Mouse (Mus musculus) layer of hippocampus, adult 8-10 months (tissue): ENCODE data around the gene Gm13757. TPM values are rescaled to one million over a fixed set of nuclear protein-coding genes. Genes with fewer than 3 reads are reported as not detected.
"Not testable (repeated sequence)": the region's sequence is repeated elsewhere in the genome, so short reads cannot be mapped to it uniquely, and the experiment has no call there.

Experiments
- DNase-seq, 2 experiments: peaks; one replicate each; pipeline ENCODE4 v3.0.0; 2022; ENCODE audit warnings: low spot score in 2 of 2
- total RNA-seq, 4 experiments: library from RNA; stranded (reverse); gene quantifications; 2 replicates each; pipeline ENCODE4 v1.2.4; 2022

The Gm13757 gene
- not detected for total RNA-seq

- no peak for DNase-seq
Measured at GRCm38 (mm10) chr2:88449031-88449430, at the start of gene Gm13757. Gene Gm13757, minus strand, starts transcription at chr2:88449131.

- no peak for DNase-seq
Measured at GRCm38 (mm10) chr2:88493020-88493419, 44.1 kb upstream of the Gm13757 start, which contains the start of gene Olfr1185-ps1. Gene Olfr1185-ps1, plus strand, starts transcription at chr2:88493320.

- no peak for DNase-seq
Measured at GRCm38 (mm10) chr2:88483298-88483697, 34.4 kb upstream of the Gm13757 start, which contains the start of gene Olfr1184. Gene Olfr1184, plus strand, starts transcription at chr2:88483598.

GRCm38 (mm10) chr2:88454567-88454966, 5.6 kb upstream of the Gm13757 start, which contains the start of gene Olfr1183:
Gene Olfr1183, plus strand, starts transcription at chr2:88454867.
- DNase-seq: not testable (repeated sequence)

- DNase-seq: no peak
Measured at GRCm38 (mm10) chr2:88426071-88426470, 22.9 kb downstream of the Gm13757 start, which contains the start of gene Olfr1181. Gene Olfr1181, minus strand, starts transcription at chr2:88426171.

- no peak for DNase-seq
Measured at GRCm38 (mm10) chr2:88419051-88419450, 29.9 kb downstream of the Gm13757 start, which contains the start of gene Olfr1180. Gene Olfr1180, minus strand, starts transcription at chr2:88419151.

- DNase-seq: no peak
Measured at GRCm38 (mm10) chr2:88406353-88406752, 42.6 kb downstream of the Gm13757 start, which contains the start of gene Olfr1179. Gene Olfr1179, minus strand, starts transcription at chr2:88406453.

Other genes starting within 250 kb of the Gm13757 start
- not detected for gene Olfr1170, start 220.8 kb downstream of the Gm13757 start, total RNA-seq
- gene Olfr1173, start 169.3 kb downstream of the Gm13757 start, total RNA-seq: not detected
- gene Olfr1174-ps, start 134.0 kb downstream of the Gm13757 start, total RNA-seq: not detected
- not detected for gene Olfr1175-ps, start 121.9 kb downstream of the Gm13757 start, total RNA-seq
- gene Olfr1176, start 112.4 kb downstream of the Gm13757 start, total RNA-seq: not detected
- gene Olfr1177-ps, start 102.6 kb downstream of the Gm13757 start, total RNA-seq: not detected
- not detected for gene Olfr1178, start 62.1 kb downstream of the Gm13757 start, total RNA-seq
- not detected for gene Olfr1179, start 42.7 kb downstream of the Gm13757 start, total RNA-seq
- gene Olfr1180, start 30.0 kb downstream of the Gm13757 start, total RNA-seq: not detected
- not detected for gene Olfr1181, start 23.0 kb downstream of the Gm13757 start, total RNA-seq
- not detected for gene Olfr1183, start 5.7 kb upstream of the Gm13757 start, total RNA-seq
- gene Olfr1184, start 34.5 kb upstream of the Gm13757 start, total RNA-seq: not detected
- gene Olfr1185-ps1, start 44.2 kb upstream of the Gm13757 start, total RNA-seq: not detected
- gene Olfr1186, start 69.4 kb upstream of the Gm13757 start, total RNA-seq: not detected
- not detected for gene Olfr1188, start 107.8 kb upstream of the Gm13757 start, total RNA-seq
- not detected for gene Olfr1189, start 137.3 kb upstream of the Gm13757 start, total RNA-seq
- under 1 TPM in 1 of 4 experiments, not detected in 3; 0.06 TPM for gene Olfr1191-ps1, start 191.4 kb upstream of the Gm13757 start, total RNA-seq
- gene Olfr1192-ps1, start 199.4 kb upstream of the Gm13757 start, total RNA-seq: not detected
- not detected for gene Olfr1193, start 226.5 kb upstream of the Gm13757 start, total RNA-seq
- not detected for gene Olfr1195, start 240.1 kb upstream of the Gm13757 start, total RNA-seq